Mouse (Mus musculus) lung, postnatal 0 days (tissue): Measurements from ENCODE around the gene Urgcp.

Experiments used
- CTCF ChIP-seq: IDR thresholded peaks from 2 replicates; pipeline ENCODE4 v1.5.1; 2016; ENCODE audit warnings: antibody characterized with exemption, mild to moderate bottlenecking
- EP300 ChIP-seq: IDR thresholded peaks from 2 replicates; pipeline ENCODE4 v1.6.1; 2016; ENCODE audit warnings: antibody characterized with exemption, mild to moderate bottlenecking, control low read depth

DNA sequence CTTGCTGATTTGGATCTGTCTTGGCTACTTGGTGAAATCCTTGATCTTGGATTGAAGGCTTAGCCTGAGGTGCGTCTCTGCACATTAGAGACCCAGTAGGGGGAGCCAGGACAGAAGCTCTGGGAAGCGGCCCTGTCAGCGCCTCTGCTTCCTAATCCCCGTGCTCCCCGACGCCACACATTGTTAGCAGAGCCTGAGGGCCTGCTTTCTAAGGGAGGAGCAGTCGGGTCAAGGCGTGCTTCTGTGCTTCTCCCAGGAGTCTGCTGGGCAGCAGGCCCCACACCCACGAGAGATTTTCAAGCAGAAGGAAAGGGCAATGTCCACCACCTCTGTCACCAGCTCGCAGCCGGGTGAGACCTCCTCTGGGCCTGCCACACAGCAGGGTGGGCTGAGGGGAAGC is 35.2 kb upstream of the Urgcp start:
- TF ChIP-seq CTCF = peak; percentile 10; the same call in 1 of the 2 replicates
- no peak for TF ChIP-seq EP300
